Mouse (Mus musculus): ENCODE measurements around the gene Rbpjl. TPM values are rescaled to one million over a fixed set of nuclear protein-coding genes. Genes with fewer than 3 reads are reported as not detected.
A peak's percentile ranks its signal among the peaks of the same experiment; 100 is the strongest.

Gene Rbpjl
- total and polyA plus RNA-seq, 3 experiments, result 0.11 TPM; not detected in 2

GRCm38 (mm10) chr2:164455421-164456190, 52.7 kb downstream of the Rbpjl start:
- DNase-seq (ENCODE audit: low spot score), result no peak
- Histone ChIP-seq H3K4me1 (ENCODE audit: insufficient read depth, low read depth, low read length) (no peaks in the 10 kb centered on the region), H3K4me3 (ENCODE audit: low read depth, low read length) (no peak overlapping the region), H3K27me3 (ENCODE audit: insufficient read depth, low read length) (peaks cover 20% of the 10 kb centered on the region), H3K36me3 (replicated peaks) (no peaks in the 10 kb centered on the region), H3K9me3 (replicated peaks) (no peaks in the 10 kb centered on the region)
- no peak for ATAC-seq (ENCODE audit: extremely low read depth, insufficient number of reproducible peaks, low FRiP score, poor library complexity, severe bottlenecking)
- TF ChIP-seq GATA1 (IDR thresholded peaks at IDR 0.05; ENCODE audit: borderline replicate concordance, low read length), result no peak
- no peak for TF ChIP-seq POLR2AphosphoS5 (IDR thresholded peaks at IDR 0.05; ENCODE audit: insufficient replicate concordance, low read depth, low read length)
- no peak for TF ChIP-seq TAL1 (conservative IDR thresholded peaks at IDR 0.05; ENCODE audit: low read depth, low read length)
- TF ChIP-seq CTCF (IDR thresholded peaks at IDR 0.05; ENCODE audit: low read depth, low read length), result no peak
- TF ChIP-seq GATA2 (IDR thresholded peaks at IDR 0.05; ENCODE audit: borderline replicate concordance, low read depth, low read length), result no peak

GRCm38 (mm10) chr2:164456413-164456812, 53.5 kb downstream of the Rbpjl start:
- Histone ChIP-seq H3K36me3 (replicated peaks) (no peaks in the 10 kb centered on the region), H3K9me3 (replicated peaks) (no peaks in the 10 kb centered on the region), H3K4me3 (ENCODE audit: low read depth, low read length) (no peak overlapping the region), H3K4me1 (ENCODE audit: insufficient read depth, low read depth, low read length) (no peaks in the 10 kb centered on the region), H3K27me3 (ENCODE audit: insufficient read depth, low read length) (peaks cover 20% of the 10 kb centered on the region)
- no peak for TF ChIP-seq POLR2AphosphoS5 (IDR thresholded peaks at IDR 0.05; ENCODE audit: insufficient replicate concordance, low read depth, low read length)
- no peak for TF ChIP-seq GATA1 (IDR thresholded peaks at IDR 0.05; ENCODE audit: borderline replicate concordance, low read length)
- TF ChIP-seq CTCF (IDR thresholded peaks at IDR 0.05; ENCODE audit: low read depth, low read length), result no peak
- no peak for TF ChIP-seq TAL1 (conservative IDR thresholded peaks at IDR 0.05; ENCODE audit: low read depth, low read length)
- TF ChIP-seq GATA2 (IDR thresholded peaks at IDR 0.05; ENCODE audit: borderline replicate concordance, low read depth, low read length), result no peak
- no peak for DNase-seq (ENCODE audit: low spot score)
- no peak for ATAC-seq (ENCODE audit: extremely low read depth, insufficient number of reproducible peaks, low FRiP score, poor library complexity, severe bottlenecking)

GRCm38 (mm10) chr2:164456864-164457300, 53.9 kb downstream of the Rbpjl start, which contains the start of gene Sys1:
Sys1 (plus strand) TSS chr2:164456964.
- no peaks in the 10 kb centered on the region for H3K9me3 ChIP-seq (replicated peaks)
- no peak within 1 kb of the TSS for H3K4me3 ChIP-seq (ENCODE audit: low read depth, low read length)
- H3K27me3 ChIP-seq (ENCODE audit: insufficient read depth, low read length), result peaks cover 20% of the 10 kb centered on the region
- ATAC-seq (ENCODE audit: extremely low read depth, insufficient number of reproducible peaks, low FRiP score, poor library complexity, severe bottlenecking), result no peak
- H3K4me1 ChIP-seq (ENCODE audit: insufficient read depth, low read depth, low read length), result peaks cover 3% of the 10 kb centered on the region
- no peaks in the 10 kb centered on the region for H3K36me3 ChIP-seq (replicated peaks)
- DNase-seq (ENCODE audit: low spot score), result no peak
- TF ChIP-seq GATA1 (IDR thresholded peaks at IDR 0.05; ENCODE audit: borderline replicate concordance, low read length) (no peak), POLR2AphosphoS5 (IDR thresholded peaks at IDR 0.05; ENCODE audit: insufficient replicate concordance, low read depth, low read length) (no peak), GATA2 (IDR thresholded peaks at IDR 0.05; ENCODE audit: borderline replicate concordance, low read depth, low read length) (no peak), CTCF (IDR thresholded peaks at IDR 0.05; ENCODE audit: low read depth, low read length) (no peak), TAL1 (conservative IDR thresholded peaks at IDR 0.05; ENCODE audit: low read depth, low read length) (no peak)

- no peak overlapping the region for H3K4me3 ChIP-seq (ENCODE audit: low read depth, low read length)
- DNase-seq (ENCODE audit: low spot score) (no peak), ATAC-seq (ENCODE audit: extremely low read depth, insufficient number of reproducible peaks, low FRiP score, poor library complexity, severe bottlenecking) (no peak)
- no peaks in the 10 kb centered on the region for H3K9me3 ChIP-seq (replicated peaks)
- TF ChIP-seq TAL1 (conservative IDR thresholded peaks at IDR 0.05; ENCODE audit: low read depth, low read length) (no peak), POLR2AphosphoS5 (IDR thresholded peaks at IDR 0.05; ENCODE audit: insufficient replicate concordance, low read depth, low read length) (no peak), CTCF (IDR thresholded peaks at IDR 0.05; ENCODE audit: low read depth, low read length) (no peak), GATA1 (IDR thresholded peaks at IDR 0.05; ENCODE audit: borderline replicate concordance, low read length) (no peak), GATA2 (IDR thresholded peaks at IDR 0.05; ENCODE audit: borderline replicate concordance, low read depth, low read length) (no peak)
- H3K27me3 ChIP-seq (ENCODE audit: insufficient read depth, low read length), result peaks cover 16% of the 10 kb centered on the region
- peaks cover 11% of the 10 kb centered on the region for H3K4me1 ChIP-seq (ENCODE audit: insufficient read depth, low read depth, low read length)
- H3K36me3 ChIP-seq (replicated peaks), result peaks cover 6% of the 10 kb centered on the region
These were observed 55.0 kb downstream of the Rbpjl start for GRCm38 (mm10) chr2:164457942-164458341.

DNA sequence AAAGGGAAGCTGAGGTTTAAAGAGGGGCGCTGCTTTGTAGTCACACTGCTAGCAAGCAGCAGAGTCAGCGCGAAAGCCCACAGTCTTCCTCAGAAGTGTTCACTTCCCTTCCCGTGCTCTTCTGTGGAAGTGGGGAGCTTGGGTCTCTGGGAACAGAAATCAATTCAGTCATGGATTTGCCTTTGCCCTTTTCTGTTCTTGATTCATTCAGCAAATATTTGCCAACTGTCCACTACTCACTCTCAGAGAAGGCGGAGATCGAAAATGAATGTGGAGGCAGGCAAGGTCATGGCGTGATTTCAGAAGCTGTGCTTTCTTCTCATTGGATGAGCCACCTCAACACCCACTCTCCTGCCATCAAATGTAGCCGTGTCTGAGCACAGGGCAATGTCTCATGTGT, 55.6 kb downstream of the Rbpjl start:
- ATAC-seq (ENCODE audit: extremely low read depth, insufficient number of reproducible peaks, low FRiP score, poor library complexity, severe bottlenecking) (no peak), DNase-seq (ENCODE audit: low spot score) (no peak)
- TF ChIP-seq TAL1 (conservative IDR thresholded peaks at IDR 0.05; ENCODE audit: low read depth, low read length), result no peak
- peaks cover 17% of the 10 kb centered on the region for H3K4me1 ChIP-seq (ENCODE audit: insufficient read depth, low read depth, low read length)
- peaks cover 14% of the 10 kb centered on the region for H3K27me3 ChIP-seq (ENCODE audit: insufficient read depth, low read length)
- H3K4me3 ChIP-seq (ENCODE audit: low read depth, low read length), result no peak overlapping the region
- H3K9me3 ChIP-seq (replicated peaks), result no peaks in the 10 kb centered on the region
- peaks cover 12% of the 10 kb centered on the region for H3K36me3 ChIP-seq (replicated peaks)

GRCm38 (mm10) chr2:164460745-164461551, 58.0 kb downstream of the Rbpjl start, which contains the start of gene Gm20458:
Gm20458 (plus strand) TSS chr2:164460967.
- H3K9me3 ChIP-seq (replicated peaks), result no peaks in the 10 kb centered on the region
- peaks cover 6% of the 10 kb centered on the region for H3K27me3 ChIP-seq (ENCODE audit: insufficient read depth, low read length)
- ATAC-seq (ENCODE audit: extremely low read depth, insufficient number of reproducible peaks, low FRiP score, poor library complexity, severe bottlenecking) (peak; percentile 97), DNase-seq (ENCODE audit: low spot score) (peak; percentile 96)
- peaks cover 36% of the 10 kb centered on the region for H3K36me3 ChIP-seq (replicated peaks)
- TF ChIP-seq POLR2AphosphoS5 (IDR thresholded peaks at IDR 0.05; ENCODE audit: insufficient replicate concordance, low read depth, low read length) (no peak), CTCF (IDR thresholded peaks at IDR 0.05; ENCODE audit: low read depth, low read length) (no peak), GATA2 (IDR thresholded peaks at IDR 0.05; ENCODE audit: borderline replicate concordance, low read depth, low read length) (no peak), GATA1 (IDR thresholded peaks at IDR 0.05; ENCODE audit: borderline replicate concordance, low read length) (no peak), TAL1 (conservative IDR thresholded peaks at IDR 0.05; ENCODE audit: low read depth, low read length) (no peak)
- H3K4me3 ChIP-seq (ENCODE audit: low read depth, low read length), result peak within 1 kb of the TSS; percentile 98
- H3K4me1 ChIP-seq (ENCODE audit: insufficient read depth, low read depth, low read length), result peaks cover 40% of the 10 kb centered on the region

Other genes with a start within 250 kb of the Rbpjl start
Only the 20 nearest of the 26 such genes appear.
- gene Wfdc15a, start 203.0 kb upstream of the Rbpjl start, total RNA-seq (2014; fragmentation: Nextera tagmentation), result not detected in 2 replicates
- 0.82 TPM in 1 of 2 replicates, not detected in the other for gene Wfdc15a, start 203.0 kb upstream of the Rbpjl start, total RNA-seq (2017)
- not detected in 2 replicates for gene Wfdc15a, start 203.0 kb upstream of the Rbpjl start, polyA plus RNA-seq (2012)
- not detected in 2 replicates for gene Wfdc15b, start 181.5 kb upstream of the Rbpjl start, total RNA-seq (2014; fragmentation: Nextera tagmentation)
- gene Wfdc15b, start 181.5 kb upstream of the Rbpjl start, total RNA-seq (2017), result not detected in 2 replicates
- gene Wfdc15b, start 181.5 kb upstream of the Rbpjl start, polyA plus RNA-seq (2012), result not detected in 2 replicates
- not detected in 2 replicates for gene Svs2, start 164.7 kb upstream of the Rbpjl start, total RNA-seq (2014; fragmentation: Nextera tagmentation)
- 0.11 TPM in 1 of 2 replicates, not detected in the other for gene Svs2, start 164.7 kb upstream of the Rbpjl start, total RNA-seq (2017)
- gene Svs2, start 164.7 kb upstream of the Rbpjl start, polyA plus RNA-seq (2012), result not detected in 2 replicates
- not detected in 2 replicates for gene Svs3b, start 146.5 kb upstream of the Rbpjl start, total RNA-seq (2014; fragmentation: Nextera tagmentation)
- not detected in 2 replicates for gene Svs3b, start 146.5 kb upstream of the Rbpjl start, total RNA-seq (2017)
- not detected in 2 replicates for gene Svs3b, start 146.5 kb upstream of the Rbpjl start, polyA plus RNA-seq (2012)
- gene Svs4, start 124.7 kb upstream of the Rbpjl start, total RNA-seq (2014; fragmentation: Nextera tagmentation), result not detected in 2 replicates
- 0.29 TPM in 1 of 2 replicates, not detected in the other for gene Svs4, start 124.7 kb upstream of the Rbpjl start, total RNA-seq (2017)
- not detected in 2 replicates for gene Svs4, start 124.7 kb upstream of the Rbpjl start, polyA plus RNA-seq (2012)
- gene Svs3a, start 113.9 kb upstream of the Rbpjl start, total RNA-seq (2014; fragmentation: Nextera tagmentation), result not detected in 2 replicates
- 0.11 TPM in 1 of 2 replicates, not detected in the other for gene Svs3a, start 113.9 kb upstream of the Rbpjl start, total RNA-seq (2017)
- gene Svs3a, start 113.9 kb upstream of the Rbpjl start, polyA plus RNA-seq (2012), result not detected in 2 replicates
- gene Svs6, start 86.4 kb upstream of the Rbpjl start, total RNA-seq (2014; fragmentation: Nextera tagmentation), result not detected in 2 replicates
- gene Svs6, start 86.4 kb upstream of the Rbpjl start, total RNA-seq (2017), result not detected in 2 replicates
- not detected in 2 replicates for gene Svs6, start 86.4 kb upstream of the Rbpjl start, polyA plus RNA-seq (2012)
- gene Svs5, start 70.4 kb upstream of the Rbpjl start, total RNA-seq (2014; fragmentation: Nextera tagmentation), result not detected in 2 replicates
- not detected in 2 replicates for gene Svs5, start 70.4 kb upstream of the Rbpjl start, total RNA-seq (2017)
- gene Svs5, start 70.4 kb upstream of the Rbpjl start, polyA plus RNA-seq (2012), result not detected in 2 replicates
- gene Slpi, start 14.0 kb upstream of the Rbpjl start, total RNA-seq (2014; fragmentation: Nextera tagmentation), result not detected in 2 replicates
- gene Slpi, start 14.0 kb upstream of the Rbpjl start, total RNA-seq (2017), result not detected in 2 replicates
- not detected in 2 replicates for gene Slpi, start 14.0 kb upstream of the Rbpjl start, polyA plus RNA-seq (2012)
- not detected in 2 replicates for gene Matn4, start 2.0 kb downstream of the Rbpjl start, total RNA-seq (2014; fragmentation: Nextera tagmentation)
- gene Matn4, start 2.0 kb downstream of the Rbpjl start, total RNA-seq (2017), result under 0.01 and 0.06 TPM in 2 replicates
- not detected in 2 replicates for gene Matn4, start 2.0 kb downstream of the Rbpjl start, polyA plus RNA-seq (2012)
- not detected in 2 replicates for gene Sdc4, start 40.7 kb downstream of the Rbpjl start, total RNA-seq (2014; fragmentation: Nextera tagmentation)
- gene Sdc4, start 40.7 kb downstream of the Rbpjl start, total RNA-seq (2017), result 0.11 TPM in 1 of 2 replicates, not detected in the other
- gene Sdc4, start 40.7 kb downstream of the Rbpjl start, polyA plus RNA-seq (2012), result not detected in 2 replicates
- gene Sys1, start 53.8 kb downstream of the Rbpjl start, total RNA-seq (2014; fragmentation: Nextera tagmentation), result 35.8 and 37.0 TPM in 2 replicates
- 50.6 and 75.5 TPM in 2 replicates for gene Sys1, start 53.8 kb downstream of the Rbpjl start, total RNA-seq (2017)
- gene Sys1, start 53.8 kb downstream of the Rbpjl start, polyA plus RNA-seq (2012), result 122 and 142 TPM in 2 replicates
- gene Gm20458, start 57.8 kb downstream of the Rbpjl start, total RNA-seq (2014; fragmentation: Nextera tagmentation), result not detected in 2 replicates
- 13.4 and 13.5 TPM in 2 replicates for gene Gm20458, start 57.8 kb downstream of the Rbpjl start, total RNA-seq (2017)
- 4.6 and 5.5 TPM in 2 replicates for gene Gm20458, start 57.8 kb downstream of the Rbpjl start, polyA plus RNA-seq (2012)
- gene Trp53tg5, start 70.6 kb downstream of the Rbpjl start, total RNA-seq (2014; fragmentation: Nextera tagmentation), result not detected in 2 replicates
- 0.29 TPM in 1 of 2 replicates, not detected in the other for gene Trp53tg5, start 70.6 kb downstream of the Rbpjl start, total RNA-seq (2017)
- not detected in 2 replicates for gene Trp53tg5, start 70.6 kb downstream of the Rbpjl start, polyA plus RNA-seq (2012)
- 6.2 and 11.7 TPM in 2 replicates for gene Dbndd2, start 83.0 kb downstream of the Rbpjl start, total RNA-seq (2014; fragmentation: Nextera tagmentation)
- 5.5 and 8.9 TPM in 2 replicates for gene Dbndd2, start 83.0 kb downstream of the Rbpjl start, total RNA-seq (2017)
- 22.3 and 25.1 TPM in 2 replicates for gene Dbndd2, start 83.0 kb downstream of the Rbpjl start, polyA plus RNA-seq (2012)
- 68.5 and 84.3 TPM in 2 replicates for gene Pigt, start 94.4 kb downstream of the Rbpjl start, total RNA-seq (2014; fragmentation: Nextera tagmentation)
- gene Pigt, start 94.4 kb downstream of the Rbpjl start, total RNA-seq (2017), result 22.9 and 23.2 TPM in 2 replicates
- gene Pigt, start 94.4 kb downstream of the Rbpjl start, polyA plus RNA-seq (2012), result 81.0 and 94.4 TPM in 2 replicates
- gene Wfdc2, start 159.3 kb downstream of the Rbpjl start, total RNA-seq (2014; fragmentation: Nextera tagmentation), result not detected in 2 replicates
- not detected in 2 replicates for gene Wfdc2, start 159.3 kb downstream of the Rbpjl start, total RNA-seq (2017)
- gene Wfdc2, start 159.3 kb downstream of the Rbpjl start, polyA plus RNA-seq (2012), result not detected in 2 replicates
- not detected in 2 replicates for gene Spint3, start 170.3 kb downstream of the Rbpjl start, total RNA-seq (2014; fragmentation: Nextera tagmentation)
- gene Spint3, start 170.3 kb downstream of the Rbpjl start, total RNA-seq (2017), result not detected in 2 replicates
- gene Spint3, start 170.3 kb downstream of the Rbpjl start, polyA plus RNA-seq (2012), result not detected in 2 replicates
- gene Wfdc6a, start 182.3 kb downstream of the Rbpjl start, total RNA-seq (2014; fragmentation: Nextera tagmentation), result not detected in 2 replicates
- not detected in 2 replicates for gene Wfdc6a, start 182.3 kb downstream of the Rbpjl start, total RNA-seq (2017)
- gene Wfdc6a, start 182.3 kb downstream of the Rbpjl start, polyA plus RNA-seq (2012), result not detected in 2 replicates
- gene Eppin, start 190.5 kb downstream of the Rbpjl start, total RNA-seq (2014; fragmentation: Nextera tagmentation), result not detected in 2 replicates
- not detected in 2 replicates for gene Eppin, start 190.5 kb downstream of the Rbpjl start, total RNA-seq (2017)
- not detected in 2 replicates for gene Eppin, start 190.5 kb downstream of the Rbpjl start, polyA plus RNA-seq (2012)

Measured in G1E (cell line).